Comparison of ENCODE assay signal across 23 mouse cellular contexts in the genomic region with DNA sequence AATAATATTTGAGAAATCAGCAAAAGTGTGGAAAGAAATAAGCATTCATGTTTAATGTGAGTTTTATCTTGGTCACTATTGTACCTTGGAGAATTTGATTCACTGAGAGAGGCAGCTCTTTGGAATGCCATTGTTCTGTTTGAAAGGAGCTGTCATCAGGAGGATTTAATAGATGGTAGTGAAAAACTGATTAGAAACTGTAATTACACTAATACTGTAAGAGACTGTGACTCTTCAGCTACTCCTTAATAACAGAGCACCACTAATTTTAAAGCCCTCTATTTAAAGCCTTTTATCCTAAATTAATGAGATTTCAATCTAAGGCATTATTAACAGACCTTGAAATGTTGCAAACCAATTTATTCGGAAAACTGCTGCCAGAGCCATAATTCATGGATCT.
"Had no signal": no experiment of that assay in that cellular context is flagged by ENCODE, and none has a peak within 500 bp of the region (broad histone marks: within the 10 kb centered on the region; RNA-seq: fewer than 3 reads in every experiment).

No protein-coding gene starts in this region.

- H3K9ac ChIP-seq: limb, embryonic 13.5 days; liver, embryonic 12.5 days; liver, embryonic 15.5 days; lung, embryonic 15.5 days; neural tube, embryonic 12.5 days had no signal

- H3K9me3 ChIP-seq: limb, embryonic 10.5 days; limb, embryonic 13.5 days; liver, embryonic 12.5 days; liver, embryonic 15.5 days; lung, embryonic 15.5 days; neural tube, embryonic 12.5 days had no signal

- H3K4me2 ChIP-seq: limb, embryonic 13.5 days; liver, embryonic 12.5 days; liver, embryonic 15.5 days; lung, embryonic 15.5 days; midbrain, embryonic 11.5 days; neural tube, embryonic 12.5 days had no signal

- DNase-seq: kidney, adult 2 months; kidney, postnatal 25 days; layer of hippocampus, adult 9-11 months; liver; lung, adult 18-20 months; lung, postnatal 10 days; lung, postnatal 4 days; right cerebral cortex, adult 18-20 months; right cerebral cortex, postnatal 14 days; right cerebral cortex, postnatal 4 days; thymus, adult 2 months; thymus, postnatal 14 days; thymus, postnatal 4 days had no signal

- H3K4me1 ChIP-seq: limb, embryonic 10.5 days; limb, embryonic 13.5 days; liver, embryonic 12.5 days; liver, embryonic 15.5 days; lung, embryonic 15.5 days; neural tube, embryonic 12.5 days had no signal

- ATAC-seq: liver, embryonic 12.5 days had no signal

- H3K4me3 ChIP-seq: layer of hippocampus, adult 2 months; limb, embryonic 10.5 days; limb, embryonic 13.5 days; liver, embryonic 12.5 days; liver, embryonic 15.5 days; lung, embryonic 15.5 days; neural tube, embryonic 12.5 days had no signal

- H3K27me3 ChIP-seq: limb, embryonic 13.5 days; liver, embryonic 12.5 days; liver, embryonic 15.5 days; lung, embryonic 15.5 days; neural tube, embryonic 12.5 days had no signal

- H3K27ac ChIP-seq: kidney, postnatal 0 days; layer of hippocampus, adult 2 months; limb, embryonic 10.5 days; limb, embryonic 13.5 days; liver, embryonic 12.5 days; liver, embryonic 15.5 days; lung, embryonic 15.5 days; neural tube, embryonic 12.5 days; stomach, postnatal 0 days had no signal

- H3K36me3 ChIP-seq: limb, embryonic 10.5 days; limb, embryonic 13.5 days; liver, embryonic 12.5 days; liver, embryonic 15.5 days; lung, embryonic 15.5 days; neural tube, embryonic 12.5 days had no signal
